Mouse (Mus musculus): ENCODE results near the gene Tmem25.

GRCm38 (mm10) chr9:44814179-44814578, 15.1 kb upstream of the Tmem25 start:
- TF ChIP-seq GATA1 (IDR thresholded peaks at IDR 0.05; ENCODE audit: low read length) (no peak), TAL1 (IDR thresholded peaks at IDR 0.05; ENCODE audit: low read length) (no peak)

Data from erythroblast, embryonic 14.5 days (primary cell).